Mouse (Mus musculus) neural tube, embryonic 15.5 days (tissue): ENCODE results near the gene H2-T3. TPM values are rescaled to one million over a fixed set of nuclear protein-coding genes. Genes with fewer than 3 reads are reported as not detected.
"Not testable (repeated sequence)": the region's sequence is repeated elsewhere in the genome, so short reads cannot be mapped to it uniquely, and the experiment has no call there.

Source experiments
- ATAC-seq: fragments of 200-750 bp; cut with Nextera tagmentation; 2 replicates; pipeline ENCODE4 v1.8.0; 2017; ENCODE audit warnings: mild to moderate bottlenecking, moderate TSS enrichment, moderate library complexity; ENCODE audit not compliant: low FRiP score
- H3K27ac ChIP-seq: fragments of 300-500 bp; sonication (generic); replicated peaks from 2 replicates; pipeline ENCODE4 v1.5.1; 2015; ENCODE audit warnings: mild to moderate bottlenecking, inconsistent platforms
- H3K27me3 ChIP-seq: fragments of 300-500 bp; sonication (generic); replicated peaks from 2 replicates; pipeline ENCODE4 v1.6.1; 2015; ENCODE audit warnings: inconsistent platforms
- H3K36me3 ChIP-seq: fragments of 300-500 bp; sonication (generic); 2 replicates; pipeline ENCODE4 v1.6.1; 2015; ENCODE audit warnings: inconsistent platforms
- H3K4me1 ChIP-seq: fragments of 300-500 bp; sonication (generic); 2 replicates; pipeline ENCODE4 v1.6.1; 2015; ENCODE audit warnings: inconsistent platforms
- H3K4me2 ChIP-seq: fragments of 300-500 bp; sonication (generic); 2 replicates; pipeline ENCODE4 v1.6.1; 2015; ENCODE audit warnings: inconsistent platforms, mild to moderate bottlenecking, moderate library complexity
- H3K4me3 ChIP-seq: fragments of 300-500 bp; sonication (generic); replicated peaks from 2 replicates; pipeline ENCODE4 v1.5.1; 2015; ENCODE audit warnings: mild to moderate bottlenecking, inconsistent platforms
- H3K9ac ChIP-seq: fragments of 300-500 bp; sonication (generic); replicated peaks from 2 replicates; pipeline ENCODE4 v1.6.1; 2015; ENCODE audit warnings: mild to moderate bottlenecking, inconsistent platforms
- H3K9me3 ChIP-seq: fragments of 300-500 bp; sonication (generic); replicated peaks from 2 replicates; pipeline ENCODE4 v1.6.1; 2016; ENCODE audit warnings: inconsistent platforms
- WGBS: fragments of 180-500 bp; shearing (Covaris S2); methylation state at CpG from one replicate; pipeline ENCODE4 v1.1.7; 2015; ENCODE audit warnings: mixed read lengths; 5-methylcytosine and 5-hydroxymethylcytosine counted together
- polyA plus RNA-seq: library from polyadenylated mRNA; unstranded; fragments of >200 nt; fragmentation: Nextera tagmentation; extraction: Ambion mirVana; gene quantifications from 2 replicates; pipeline ENCODE4 v1.2.1, GENCODE M21; 2015

Gene H2-T3
- polyA plus RNA-seq: 0.57 TPM in 1 of 2 replicates, not detected in the other

GRCm38 (mm10) chr17:36190169-36190507, at the start of gene H2-T3:
TSS of gene H2-T3 (minus strand) at chr17:36190287.
- no peaks in the 10 kb centered on the region for H3K9me3 ChIP-seq
- no peak within 1 kb of the TSS for H3K27ac ChIP-seq
- H3K36me3 ChIP-seq: no peaks in the 10 kb centered on the region
- H3K27me3 ChIP-seq: peaks cover 48% of the 10 kb centered on the region
- no peaks in the 10 kb centered on the region for H3K4me1 ChIP-seq
- no peak for ATAC-seq
- no peak within 1 kb of the TSS for H3K4me3 ChIP-seq
- WGBS: 74% methylated on average over 2 of the region's 2 CpGs
- H3K4me2 ChIP-seq: no peak within 1 kb of the TSS
- H3K9ac ChIP-seq: no peak within 1 kb of the TSS

DNA sequence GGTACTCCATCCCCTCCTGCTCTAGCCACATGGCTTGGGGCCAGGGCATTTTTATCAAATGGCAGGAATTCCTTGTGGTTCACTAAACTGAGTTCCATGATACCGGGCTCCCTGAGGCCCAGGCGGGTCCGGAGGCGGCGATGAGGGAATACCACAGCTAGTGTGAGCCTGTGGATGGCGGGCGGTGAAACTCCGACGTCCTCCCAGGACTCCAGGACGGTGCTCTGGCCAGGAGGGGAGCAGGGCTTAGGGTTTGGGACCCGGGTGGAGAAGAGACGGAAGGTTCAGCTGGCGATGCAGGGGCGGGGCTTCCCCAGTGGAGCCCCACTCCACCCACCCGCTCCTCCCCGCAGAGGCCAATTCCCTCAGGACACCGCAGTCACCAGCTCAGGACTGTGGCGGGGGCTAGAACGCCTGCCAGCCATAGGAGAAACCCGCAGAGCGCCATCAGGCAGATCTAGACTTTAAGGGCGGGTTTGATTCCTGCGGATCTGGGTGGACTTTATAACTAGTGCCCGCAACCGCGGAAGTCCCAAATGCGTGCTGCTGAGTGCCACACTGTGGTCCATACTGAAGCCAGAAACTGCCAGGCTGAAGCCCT, 47.3 kb upstream of the H2-T3 start:
- Histone ChIP-seq H3K27me3 (peaks cover 39% of the 10 kb centered on the region), H3K4me2 (peak overlapping the region; percentile 65), H3K4me1 (peaks cover 7% of the 10 kb centered on the region), H3K4me3 (peak overlapping the region; percentile 30), H3K27ac (no peak overlapping the region), H3K9ac (peak overlapping the region; percentile 34), H3K36me3 (no peaks in the 10 kb centered on the region), H3K9me3 (no peaks in the 10 kb centered on the region)
- WGBS: 3% methylated on average over 27 of the region's 27 CpGs
- ATAC-seq: peak; percentile 53; the same call in 1 of the 2 replicates

GRCm38 (mm10) chr17:36235300-36235699, 45.2 kb upstream of the H2-T3 start:
- H3K9me3 ChIP-seq, H3K4me3 ChIP-seq, H3K4me1 ChIP-seq, H3K9ac ChIP-seq, H3K4me2 ChIP-seq, H3K36me3 ChIP-seq, H3K27ac ChIP-seq, ATAC-seq: not testable (repeated sequence)
- H3K27me3 ChIP-seq: peaks cover 36% of the 10 kb centered on the region
- 31% methylated on average over 9 of the region's 9 CpGs for WGBS

DNA sequence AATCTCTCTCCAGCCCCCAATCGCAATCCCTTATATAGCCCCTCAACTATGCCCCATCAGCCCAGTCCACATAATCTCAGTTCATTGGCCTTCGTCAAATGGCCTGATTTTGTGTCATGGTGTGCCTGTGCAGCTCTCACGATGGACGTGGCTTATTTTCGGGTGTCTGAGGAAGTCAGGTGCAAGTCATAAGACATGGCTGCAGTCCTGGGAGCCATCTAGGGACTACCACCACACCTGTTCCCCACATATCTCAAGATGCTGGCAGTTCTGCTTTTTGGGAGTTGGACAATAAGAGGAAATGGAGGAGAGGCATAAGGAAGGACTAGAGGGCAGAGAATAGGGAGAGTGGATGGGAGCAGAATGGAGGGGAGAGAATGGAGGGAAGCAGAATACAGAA, 43.5 kb upstream of the H2-T3 start:
- Histone ChIP-seq H3K4me3 (no peak overlapping the region), H3K27ac (no peak overlapping the region), H3K4me1 (peaks cover 7% of the 10 kb centered on the region), H3K9me3 (no peaks in the 10 kb centered on the region), H3K9ac (no peak overlapping the region), H3K27me3 (peaks cover 49% of the 10 kb centered on the region), H3K36me3 (no peaks in the 10 kb centered on the region), H3K4me2 (no peak overlapping the region)
- no peak for ATAC-seq
- WGBS: 83% methylated on average over 5 of the region's 5 CpGs

DNA sequence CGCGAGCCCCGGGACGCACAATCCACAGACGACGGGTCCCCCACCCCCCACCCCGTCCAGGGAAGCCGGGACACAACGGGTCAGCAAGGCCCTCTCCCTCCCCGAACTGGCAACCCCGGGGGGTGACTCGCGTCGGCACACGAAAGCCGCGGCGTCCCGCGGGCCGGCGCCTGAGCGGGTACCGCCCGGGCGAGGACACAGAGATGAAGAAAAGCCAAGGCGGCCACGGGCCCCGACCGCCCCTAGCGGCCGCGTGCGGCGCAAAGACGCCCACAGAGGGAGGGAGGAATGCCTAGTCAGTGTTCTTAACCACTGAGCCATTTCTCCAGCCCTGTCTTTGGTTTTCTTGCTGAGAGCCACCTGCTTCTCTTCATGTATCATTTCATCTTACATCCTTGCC, 41.2 kb upstream of the H2-T3 start:
- no peaks in the 10 kb centered on the region for H3K9me3 ChIP-seq
- WGBS: 8% methylated on average over 36 of the region's 36 CpGs
- no peak overlapping the region for H3K4me3 ChIP-seq
- H3K27me3 ChIP-seq: peaks cover 50% of the 10 kb centered on the region
- no peaks in the 10 kb centered on the region for H3K36me3 ChIP-seq
- no peaks in the 10 kb centered on the region for H3K4me1 ChIP-seq
- H3K4me2 ChIP-seq: no peak overlapping the region
- no peak overlapping the region for H3K9ac ChIP-seq
- no peak overlapping the region for H3K27ac ChIP-seq
- no peak for ATAC-seq

- H3K36me3 ChIP-seq: no peaks in the 10 kb centered on the region
- H3K9me3 ChIP-seq: no peaks in the 10 kb centered on the region
- H3K4me1 ChIP-seq: no peaks in the 10 kb centered on the region
- H3K4me3 ChIP-seq: no peak overlapping the region
- H3K27me3 ChIP-seq: peaks cover 60% of the 10 kb centered on the region
- no peak overlapping the region for H3K9ac ChIP-seq
- H3K27ac ChIP-seq: no peak overlapping the region
- no peak for ATAC-seq
- H3K4me2 ChIP-seq: no peak overlapping the region
- WGBS: 13% methylated on average over 5 of the region's 5 CpGs
These were observed 39.0 kb upstream of the H2-T3 start for GRCm38 (mm10) chr17:36229046-36229445.

DNA sequence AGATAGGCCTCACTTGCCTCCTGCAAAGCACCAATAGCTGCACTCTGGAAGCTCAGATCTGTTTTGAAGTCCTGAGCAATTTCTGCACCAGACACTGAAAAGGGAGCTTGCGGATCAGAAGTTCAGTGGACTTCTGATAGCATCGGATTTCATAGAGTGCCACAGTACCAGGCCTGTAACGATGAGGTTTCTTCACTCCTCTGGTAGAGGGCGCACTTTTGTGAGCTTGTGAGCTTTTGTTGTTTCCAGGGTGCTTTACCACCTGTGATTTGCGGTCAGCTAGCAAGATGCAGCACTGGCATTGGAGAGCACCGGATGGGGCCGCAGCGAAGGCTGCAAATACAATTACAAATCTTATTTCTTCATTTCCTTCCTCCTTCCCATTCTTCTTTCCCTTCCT, 36.8 kb upstream of the H2-T3 start:
- H3K9ac ChIP-seq: no peak overlapping the region
- no peaks in the 10 kb centered on the region for H3K9me3 ChIP-seq
- H3K27ac ChIP-seq: no peak overlapping the region
- no peak overlapping the region for H3K4me2 ChIP-seq
- no peaks in the 10 kb centered on the region for H3K36me3 ChIP-seq
- ATAC-seq: no peak
- H3K4me1 ChIP-seq: no peaks in the 10 kb centered on the region
- 19% methylated on average over 8 of the region's 8 CpGs for WGBS
- H3K27me3 ChIP-seq: peaks cover 61% of the 10 kb centered on the region
- H3K4me3 ChIP-seq: no peak overlapping the region

DNA sequence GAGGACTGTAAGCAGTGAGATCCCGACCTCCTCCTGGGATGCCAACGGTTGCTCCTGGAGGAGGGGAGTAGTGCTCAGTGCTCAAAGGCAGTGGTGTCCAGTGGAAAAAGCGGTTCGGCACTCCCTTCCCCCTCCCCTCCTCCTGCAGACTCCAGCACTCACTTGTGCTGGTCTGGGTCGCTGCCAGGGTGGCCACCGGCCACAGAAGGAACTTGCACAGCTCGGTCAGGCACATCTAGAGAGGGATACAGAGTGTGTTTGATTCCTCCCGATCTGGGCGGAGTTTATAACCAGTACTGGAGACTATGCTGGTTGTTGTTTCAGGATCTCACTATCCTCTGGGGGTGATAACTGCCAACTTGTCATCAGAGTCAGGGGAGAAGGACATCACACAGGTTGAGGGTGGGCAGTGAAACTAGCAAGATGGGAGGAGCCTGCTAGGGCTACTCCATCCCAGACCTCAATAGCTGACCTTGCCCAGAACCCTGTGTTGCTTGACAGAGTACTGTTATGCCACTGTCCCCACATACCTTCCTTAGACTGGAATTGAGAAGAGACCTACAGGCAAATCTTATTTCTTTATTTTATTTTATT, 35.2 kb upstream of the H2-T3 start:
- no peaks in the 10 kb centered on the region for H3K36me3 ChIP-seq
- no peak overlapping the region for H3K27ac ChIP-seq
- peaks cover 68% of the 10 kb centered on the region for H3K27me3 ChIP-seq
- no peak overlapping the region for H3K9ac ChIP-seq
- WGBS: 8% methylated on average over 9 of the region's 9 CpGs
- H3K4me2 ChIP-seq: peak overlapping the region; percentile 30; the same call in 1 of the 2 replicates
- no peaks in the 10 kb centered on the region for H3K4me1 ChIP-seq
- no peak for ATAC-seq
- H3K4me3 ChIP-seq: no peak overlapping the region
- no peaks in the 10 kb centered on the region for H3K9me3 ChIP-seq

DNA sequence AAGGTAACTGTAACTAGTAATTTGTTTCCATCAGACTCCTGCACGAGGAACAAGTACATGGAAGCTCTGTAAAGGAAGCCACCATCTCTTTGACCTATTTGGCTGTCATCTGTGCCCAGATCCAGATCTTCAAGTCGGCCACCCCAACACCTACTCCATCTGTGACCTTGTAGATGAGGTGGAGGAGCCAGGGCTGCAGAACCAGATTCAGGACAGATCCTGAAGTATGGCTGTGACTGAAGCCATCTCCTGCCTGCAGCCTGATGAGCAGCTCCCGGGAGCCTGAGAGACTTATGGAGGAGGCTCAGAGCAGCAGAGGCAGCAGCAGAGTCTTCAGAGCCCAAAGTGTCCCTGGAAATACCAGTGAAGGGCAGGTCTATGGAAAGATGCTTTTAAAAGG, 34.4 kb upstream of the H2-T3 start:
- H3K27ac ChIP-seq: no peak overlapping the region
- no peaks in the 10 kb centered on the region for H3K36me3 ChIP-seq
- no peak for ATAC-seq
- H3K4me3 ChIP-seq: no peak overlapping the region
- no peaks in the 10 kb centered on the region for H3K9me3 ChIP-seq
- H3K4me2 ChIP-seq: no peak overlapping the region
- peaks cover 64% of the 10 kb centered on the region for H3K27me3 ChIP-seq
- no peak overlapping the region for H3K9ac ChIP-seq
- 53% methylated on average over 3 of the region's 3 CpGs for WGBS
- no peaks in the 10 kb centered on the region for H3K4me1 ChIP-seq

DNA sequence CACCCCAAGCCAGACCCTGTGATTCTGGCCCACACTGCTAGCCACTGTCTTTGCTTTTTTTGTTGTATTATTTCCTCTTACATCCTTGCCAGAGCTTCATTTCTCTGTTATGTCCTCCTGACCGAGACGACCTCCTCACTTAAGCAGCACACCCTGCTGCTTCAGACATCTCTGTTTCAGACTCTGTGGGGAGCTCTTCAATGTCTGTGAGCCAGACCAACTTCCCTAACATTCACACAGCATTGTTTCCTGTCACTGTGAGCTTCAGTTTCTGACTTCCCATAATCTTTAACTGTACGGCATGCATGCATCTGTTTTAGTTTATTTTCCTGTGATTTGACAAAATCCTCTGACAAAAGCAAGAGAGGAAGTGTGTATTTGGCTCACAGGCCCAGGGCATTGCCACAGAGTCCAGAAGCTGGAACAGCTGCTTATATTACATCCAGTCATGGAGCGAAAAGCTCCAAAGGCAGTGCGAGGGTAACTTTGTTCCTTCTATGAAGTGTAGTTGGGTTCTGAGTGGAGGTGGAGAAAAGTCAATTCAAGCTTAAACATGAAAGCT, 28.6 kb upstream of the H2-T3 start:
- H3K27me3 ChIP-seq: peaks cover 70% of the 10 kb centered on the region
- 66% methylated on average over 5 of the region's 5 CpGs for WGBS

DNA sequence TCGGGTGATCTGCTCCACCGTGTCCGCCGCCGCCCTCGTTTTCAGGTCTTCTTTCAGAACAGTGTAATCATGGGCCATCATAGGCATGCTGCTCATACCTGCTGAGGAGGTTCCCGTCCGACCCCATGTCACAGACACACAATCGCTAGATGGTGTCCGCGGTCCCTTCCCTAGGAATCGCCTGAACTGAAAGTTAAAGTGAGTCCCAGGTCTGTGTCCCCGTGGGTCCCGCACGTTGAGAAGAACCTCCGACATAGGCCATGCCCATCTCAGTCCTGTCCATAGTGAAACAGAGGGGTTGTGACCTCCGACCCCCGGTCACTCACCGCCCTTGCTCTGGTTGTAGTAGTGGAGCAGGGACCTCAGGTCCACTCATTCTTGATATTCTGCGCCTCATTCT, 25.5 kb upstream of the H2-T3 start:
- H3K36me3 ChIP-seq: no peaks in the 10 kb centered on the region
- H3K9me3 ChIP-seq: no peaks in the 10 kb centered on the region
- WGBS: 4% methylated on average over 20 of the region's 20 CpGs
- no peak overlapping the region for H3K9ac ChIP-seq
- H3K27me3 ChIP-seq: peaks cover 76% of the 10 kb centered on the region
- ATAC-seq: no peak
- H3K4me1 ChIP-seq: peaks cover 7% of the 10 kb centered on the region
- peak overlapping the region; percentile 34 for H3K4me2 ChIP-seq
- peak overlapping the region; percentile 2; the same call in 1 of the 2 replicates for H3K4me3 ChIP-seq
- H3K27ac ChIP-seq: no peak overlapping the region

More for the DNA sequence above, 28.6 kb upstream of the H2-T3 start:
- Histone ChIP-seq H3K27ac (no peak overlapping the region), H3K36me3 (no peaks in the 10 kb centered on the region), H3K4me3 (no peak overlapping the region), H3K4me1 (peaks cover 7% of the 10 kb centered on the region), H3K4me2 (no peak overlapping the region), H3K9ac (no peak overlapping the region), H3K9me3 (no peaks in the 10 kb centered on the region)
- ATAC-seq: no peak

GRCm38 (mm10) chr17:36206846-36207245, 16.8 kb upstream of the H2-T3 start:
- H3K4me1 ChIP-seq: peaks cover 11% of the 10 kb centered on the region
- H3K36me3 ChIP-seq: no peaks in the 10 kb centered on the region
- H3K27me3 ChIP-seq: peaks cover 71% of the 10 kb centered on the region
- H3K9me3 ChIP-seq: no peaks in the 10 kb centered on the region
- no peak overlapping the region for H3K4me3 ChIP-seq
- no peak for ATAC-seq
- H3K9ac ChIP-seq: no peak overlapping the region
- no peak overlapping the region for H3K27ac ChIP-seq
- no peak overlapping the region for H3K4me2 ChIP-seq
